Mouse (Mus musculus) heart, adult 2 months (tissue): ENCODE results near the gene Gadd45g.

Experiments used
- CTCF ChIP-seq: fragments of 200-600 bp; IDR thresholded peaks from 2 replicates; pipeline ENCODE4 v1.8.1; 2022; ENCODE audit warnings: antibody characterized with exemption, mild to moderate bottlenecking, moderate library complexity
- EP300 ChIP-seq: fragments of 200-500 bp; IDR thresholded peaks from 2 replicates; pipeline ENCODE4 v1.6.1; 2011; ENCODE audit warnings: low read depth, low read length, control low read depth; ENCODE audit not compliant: insufficient read depth

DNA sequence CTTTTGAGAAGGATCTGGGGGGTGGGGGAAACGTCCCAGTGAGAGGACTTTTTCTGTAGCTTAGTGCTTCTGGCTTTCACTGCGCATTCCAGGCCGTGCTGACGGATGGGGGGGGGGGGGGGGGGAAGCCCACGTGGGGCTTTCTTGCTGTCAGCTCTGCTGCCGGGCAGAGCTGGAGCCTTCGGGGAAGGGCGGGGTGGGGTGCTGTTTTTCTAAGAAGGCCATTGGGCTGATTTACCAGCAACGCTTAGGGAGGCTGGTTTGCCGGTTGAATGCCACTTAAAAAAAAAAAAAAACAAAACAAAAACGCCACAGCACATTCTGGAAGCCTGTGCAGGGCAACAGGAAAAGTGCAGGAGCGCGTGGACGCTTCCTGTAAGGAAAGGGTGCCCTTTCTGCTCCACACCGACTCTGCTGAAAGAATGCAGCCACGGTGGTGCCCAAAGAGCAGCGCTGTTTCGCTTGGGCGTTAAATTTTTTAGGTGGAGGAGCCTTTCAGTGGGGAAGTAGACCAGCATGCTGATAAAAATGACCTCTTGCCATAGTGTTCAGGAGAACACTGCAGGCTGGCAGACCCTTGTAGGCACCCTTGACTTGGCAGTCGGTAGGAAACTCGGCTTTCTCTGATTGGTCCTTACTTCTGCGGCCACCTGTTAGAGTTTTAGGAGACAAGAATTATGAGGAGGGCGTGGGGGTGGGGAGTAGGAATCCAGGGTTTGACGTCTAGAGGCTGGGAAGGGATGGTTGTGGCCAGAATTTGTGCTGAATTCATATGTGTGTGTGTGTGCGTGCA is 3.0 kb downstream of the Gadd45g start:
- TF ChIP-seq CTCF (no peak), EP300 (0 out of 2 replicates have a peak, but pooled peaks have one; percentile 39)
